Mouse (Mus musculus): ENCODE results near the gene Tmcc1. TPM values are rescaled to one million over a fixed set of nuclear protein-coding genes. Genes with fewer than 3 reads are reported as not detected.

The Tmcc1 gene
- polyA plus RNA-seq, 1 experiment from 2014 or later, result 4.0 TPM

- WGBS (ENCODE audit: insufficient replicate concordance), result 85% methylated on average over 1 of the region's 1 CpGs
- DNase-seq, result no peak
These were observed 26.9 kb downstream of the Tmcc1 start for GRCm38 (mm10) chr6:116166383-116166782.

GRCm38 (mm10) chr6:116154854-116155624, 38.2 kb downstream of the Tmcc1 start:
- ATAC-seq (no peak), DNase-seq (no peak)
- no peaks in the 10 kb centered on the region for H3K27me3 ChIP-seq (ENCODE audit: insufficient read depth, low read length)
- H3K4me3 ChIP-seq (ENCODE audit: low read depth, low read length), result no peak overlapping the region
- WGBS (ENCODE audit: insufficient replicate concordance), result 64% methylated on average over 3 of the region's 3 CpGs
- H3K9me3 ChIP-seq (ENCODE audit: low read length), result no peaks in the 10 kb centered on the region
- H3K4me2 ChIP-seq (ENCODE audit: low read depth, low read length), result no peak overlapping the region
- no peaks in the 10 kb centered on the region for H3K4me1 ChIP-seq (ENCODE audit: insufficient read depth)
- H3K27ac ChIP-seq (ENCODE audit: low read depth), result no peak overlapping the region
- peaks cover 2% of the 10 kb centered on the region; the same call in 1 of the 2 replicates for H3K36me3 ChIP-seq (replicated peaks; ENCODE audit: insufficient read depth, low read length)
- no peak overlapping the region for H3K9ac ChIP-seq (replicated peaks)
- TF ChIP-seq EP300 (IDR thresholded peaks at IDR 0.05; ENCODE audit: low read depth) (no peak), CTCF (IDR thresholded peaks at IDR 0.05; ENCODE audit: low read depth) (no peak)

More at GRCm38 (mm10) chr6:116166383-116166782, 26.9 kb downstream of the Tmcc1 start:
- Histone ChIP-seq H3K4me3 (ENCODE audit: low read depth, low read length) (no peak overlapping the region), H3K27ac (ENCODE audit: low read depth) (no peak overlapping the region), H3K4me2 (ENCODE audit: low read depth, low read length) (no peak overlapping the region), H3K9ac (replicated peaks) (no peak overlapping the region), H3K9me3 (ENCODE audit: low read length) (no peaks in the 10 kb centered on the region), H3K36me3 (replicated peaks; ENCODE audit: insufficient read depth, low read length) (no peaks in the 10 kb centered on the region; the same call in 1 of the 2 replicates), H3K4me1 (ENCODE audit: insufficient read depth) (no peaks in the 10 kb centered on the region), H3K27me3 (ENCODE audit: insufficient read depth, low read length) (no peaks in the 10 kb centered on the region)
- TF ChIP-seq CTCF (IDR thresholded peaks at IDR 0.05; ENCODE audit: low read depth) (no peak), EP300 (IDR thresholded peaks at IDR 0.05; ENCODE audit: low read depth) (no peak)
- no peak for ATAC-seq

GRCm38 (mm10) chr6:116147386-116147785, 45.9 kb downstream of the Tmcc1 start:
- DNase-seq, result no peak
- H3K4me3 ChIP-seq (ENCODE audit: low read depth, low read length), result no peak overlapping the region
- H3K4me2 ChIP-seq (ENCODE audit: low read depth, low read length), result no peak overlapping the region
- no peaks in the 10 kb centered on the region for H3K36me3 ChIP-seq (replicated peaks; ENCODE audit: insufficient read depth, low read length)
- H3K9ac ChIP-seq (replicated peaks), result no peak overlapping the region
- TF ChIP-seq EP300 (IDR thresholded peaks at IDR 0.05; ENCODE audit: low read depth) (no peak), CTCF (IDR thresholded peaks at IDR 0.05; ENCODE audit: low read depth) (no peak)
- 77% methylated on average over 1 of the region's 1 CpGs for WGBS (ENCODE audit: insufficient replicate concordance)
- H3K4me1 ChIP-seq (ENCODE audit: insufficient read depth), result no peaks in the 10 kb centered on the region
- ATAC-seq, result no peak
- no peaks in the 10 kb centered on the region for H3K27me3 ChIP-seq (ENCODE audit: insufficient read depth, low read length)
- no peaks in the 10 kb centered on the region for H3K9me3 ChIP-seq (ENCODE audit: low read length)
- H3K27ac ChIP-seq (ENCODE audit: low read depth), result no peak overlapping the region

- WGBS (ENCODE audit: insufficient replicate concordance), result 56% methylated on average over 2 of the region's 2 CpGs
- H3K4me1 ChIP-seq (ENCODE audit: insufficient read depth), result peaks cover 3% of the 10 kb centered on the region
- H3K36me3 ChIP-seq (replicated peaks; ENCODE audit: insufficient read depth, low read length), result no peaks in the 10 kb centered on the region; the same call in 1 of the 2 replicates
- H3K27ac ChIP-seq (ENCODE audit: low read depth), result peak overlapping the region; percentile 52; the same call in 1 of the 2 replicates
- ATAC-seq, result no peak
- no peaks in the 10 kb centered on the region for H3K9me3 ChIP-seq (ENCODE audit: low read length)
- TF ChIP-seq EP300 (IDR thresholded peaks at IDR 0.05; ENCODE audit: low read depth) (no peak), CTCF (IDR thresholded peaks at IDR 0.05; ENCODE audit: low read depth) (no peak)
- no peak for DNase-seq
- H3K9ac ChIP-seq (replicated peaks), result no peak overlapping the region
- no peak overlapping the region for H3K4me3 ChIP-seq (ENCODE audit: low read depth, low read length)
- H3K27me3 ChIP-seq (ENCODE audit: insufficient read depth, low read length), result no peaks in the 10 kb centered on the region
- no peak overlapping the region for H3K4me2 ChIP-seq (ENCODE audit: low read depth, low read length)
These were observed 51.6 kb downstream of the Tmcc1 start for GRCm38 (mm10) chr6:116141696-116142095.

- no peak for ATAC-seq
These were observed 52.5 kb downstream of the Tmcc1 start for GRCm38 (mm10) chr6:116140782-116141181.

GRCm38 (mm10) chr6:116139143-116139856, 54.0 kb downstream of the Tmcc1 start:
- Histone ChIP-seq H3K9ac (replicated peaks) (no peak overlapping the region), H3K27ac (ENCODE audit: low read depth) (no peak overlapping the region), H3K4me2 (ENCODE audit: low read depth, low read length) (no peak overlapping the region), H3K4me3 (ENCODE audit: low read depth, low read length) (no peak overlapping the region), H3K4me1 (ENCODE audit: insufficient read depth) (peaks cover 3% of the 10 kb centered on the region), H3K36me3 (replicated peaks; ENCODE audit: insufficient read depth, low read length) (no peaks in the 10 kb centered on the region; the same call in 1 of the 2 replicates), H3K27me3 (ENCODE audit: insufficient read depth, low read length) (no peaks in the 10 kb centered on the region), H3K9me3 (ENCODE audit: low read length) (no peaks in the 10 kb centered on the region)
- no peak for DNase-seq
- WGBS (ENCODE audit: insufficient replicate concordance), result 47% methylated on average over 2 of the region's 2 CpGs
- TF ChIP-seq EP300 (IDR thresholded peaks at IDR 0.05; ENCODE audit: low read depth) (no peak), CTCF (IDR thresholded peaks at IDR 0.05; ENCODE audit: low read depth) (peak; percentile 54)
- ATAC-seq, result no peak

More at GRCm38 (mm10) chr6:116140782-116141181, 52.5 kb downstream of the Tmcc1 start:
- no peaks in the 10 kb centered on the region for H3K9me3 ChIP-seq (ENCODE audit: low read length)
- DNase-seq, result no peak
- TF ChIP-seq CTCF (IDR thresholded peaks at IDR 0.05; ENCODE audit: low read depth) (no peak), EP300 (IDR thresholded peaks at IDR 0.05; ENCODE audit: low read depth) (no peak)
- H3K27me3 ChIP-seq (ENCODE audit: insufficient read depth, low read length), result no peaks in the 10 kb centered on the region
- no peak overlapping the region for H3K4me2 ChIP-seq (ENCODE audit: low read depth, low read length)
- no peak overlapping the region for H3K4me3 ChIP-seq (ENCODE audit: low read depth, low read length)
- no peak overlapping the region for H3K27ac ChIP-seq (ENCODE audit: low read depth)
- H3K9ac ChIP-seq (replicated peaks), result no peak overlapping the region
- peaks cover 3% of the 10 kb centered on the region for H3K4me1 ChIP-seq (ENCODE audit: insufficient read depth)
- no peaks in the 10 kb centered on the region; the same call in 1 of the 2 replicates for H3K36me3 ChIP-seq (replicated peaks; ENCODE audit: insufficient read depth, low read length)

Measured in liver, postnatal 0 days (tissue).